Mouse (Mus musculus): Measurements from ENCODE around the gene Gnb1l.

Gnb1l gene

GRCm38 (mm10) chr16:18586906-18587546 lies 88.5 kb downstream of the Gnb1l start:
- peak; percentile 52 for DNase-seq (ENCODE audit: low spot score)

DNA sequence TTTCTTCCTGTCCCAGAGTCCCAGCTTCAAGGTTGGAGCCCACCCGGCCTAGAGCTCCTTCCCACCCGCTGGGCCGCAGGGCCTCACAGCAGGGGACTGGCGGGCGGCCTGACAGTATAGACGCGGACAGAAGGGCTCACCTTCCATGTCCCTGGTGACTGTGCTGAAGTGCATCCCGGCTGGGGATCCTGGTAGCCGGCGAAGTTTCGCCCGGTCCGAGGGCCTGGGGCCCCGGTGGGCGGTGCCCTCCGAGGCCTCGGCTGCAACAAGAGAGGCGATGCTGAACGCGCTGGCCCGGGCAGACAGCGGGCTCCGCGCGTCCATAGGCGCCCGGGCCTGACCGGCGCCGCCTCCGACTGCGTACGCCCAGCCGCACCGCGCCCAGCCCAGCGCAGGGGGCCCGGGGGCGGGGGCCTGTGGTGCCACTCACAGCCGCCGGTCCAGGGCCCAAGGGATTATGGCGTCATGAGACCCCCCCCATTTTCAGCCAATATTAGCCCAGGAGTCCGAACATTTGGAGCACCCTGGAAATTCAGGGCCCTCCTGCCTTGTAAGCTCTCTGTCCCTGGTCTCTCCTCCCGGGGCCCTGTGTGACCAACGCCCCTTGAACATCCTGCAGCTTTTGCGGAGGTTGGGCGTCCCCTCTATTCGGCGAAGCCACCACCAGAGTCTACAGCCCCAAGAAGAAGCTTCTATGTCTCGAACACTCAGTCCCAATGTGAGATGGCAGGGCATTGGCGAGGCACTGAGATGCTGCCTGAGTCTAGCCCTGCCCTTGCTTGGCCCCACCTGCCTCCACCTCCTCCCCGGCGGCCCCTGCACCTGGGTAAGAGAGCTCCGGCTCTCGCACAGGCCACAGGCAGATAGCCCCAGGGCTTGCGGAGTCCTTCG lies 89.6 kb downstream of the Gnb1l start:
- DNase-seq (ENCODE audit: low spot score): peak; percentile 62

- DNase-seq (ENCODE audit: low spot score): peak; percentile 18
Observed at GRCm38 (mm10) chr16:18588738-18589055, 90.2 kb downstream of the Gnb1l start.

DNA sequence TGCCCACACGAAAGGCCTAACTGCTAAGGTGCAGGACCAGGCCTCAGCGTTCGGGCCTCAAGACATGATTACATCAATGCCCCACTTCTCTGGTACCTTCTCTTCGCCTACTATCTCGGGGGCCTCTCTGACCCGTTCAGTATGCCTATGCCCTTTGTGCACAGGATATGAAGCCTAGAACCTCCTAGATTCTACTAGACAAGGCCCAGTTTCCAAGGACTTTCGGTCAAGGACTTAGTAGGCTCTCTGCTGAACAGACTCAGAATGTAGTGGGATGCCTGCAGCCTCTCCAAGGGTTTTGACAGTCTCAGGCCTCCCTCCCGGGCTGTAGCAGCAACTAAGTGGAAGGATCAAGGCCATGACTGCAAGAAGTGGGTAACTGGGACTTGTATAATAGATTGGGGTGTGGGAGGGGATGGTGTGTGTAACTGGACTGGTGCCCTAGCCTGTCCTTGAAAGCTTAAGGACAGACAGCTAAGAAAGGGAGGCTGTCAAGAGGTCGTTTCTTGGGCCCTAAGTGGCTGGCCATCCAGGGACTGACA lies 90.6 kb downstream of the Gnb1l start:
- peak; percentile 24 for DNase-seq (ENCODE audit: low spot score)

DNA sequence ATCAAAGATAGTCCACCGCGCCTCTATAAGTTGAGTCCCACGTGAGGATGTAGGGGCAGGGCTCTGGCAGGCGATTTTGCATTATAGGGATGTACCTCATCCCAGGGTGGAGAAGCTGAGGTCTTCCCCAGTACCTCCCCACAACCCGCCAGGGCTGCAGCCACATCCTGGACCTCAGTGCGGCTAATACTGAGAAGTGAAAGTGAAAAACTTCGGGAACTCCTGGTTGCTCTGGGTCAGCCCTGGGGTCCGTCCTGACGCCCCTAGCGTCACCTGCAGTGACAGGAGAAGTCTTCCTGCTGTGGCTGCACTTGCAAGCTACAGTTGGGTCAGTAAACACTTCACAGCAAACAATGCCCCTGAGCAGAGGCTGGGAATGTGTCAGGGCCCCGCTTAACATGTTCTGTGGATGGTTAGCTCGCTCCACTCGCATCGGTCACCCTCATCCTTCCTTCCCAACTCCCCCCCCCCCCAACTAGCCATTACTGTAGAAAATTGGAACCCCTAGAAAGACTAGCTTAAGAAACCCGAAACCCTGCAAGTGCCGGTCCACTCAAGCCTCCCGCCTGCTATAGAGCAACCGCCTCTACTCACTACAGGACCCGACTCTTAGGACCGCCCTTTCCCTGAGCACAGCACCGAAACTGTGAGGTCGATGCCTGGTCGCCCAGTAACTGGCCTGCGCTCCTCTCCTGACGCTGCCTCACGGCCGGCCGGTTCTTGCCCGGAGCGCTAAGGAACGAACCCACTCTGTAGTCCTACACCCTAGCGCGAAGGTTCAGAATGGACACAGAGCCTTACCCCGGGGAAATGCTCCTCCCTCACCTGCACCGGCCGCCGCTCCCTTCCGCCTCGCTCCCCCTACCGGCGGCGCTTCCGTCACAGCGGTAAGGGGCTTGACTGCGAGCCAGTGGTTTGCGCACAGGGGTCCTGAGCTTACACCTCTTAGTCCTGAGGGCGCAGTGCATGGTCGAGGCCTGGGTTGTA lies 91.6 kb downstream of the Gnb1l start, which contains the start of gene Tbx1:
Gene Tbx1 (minus strand): TSS at position 868 of the 987 bp plus-strand sequence.
- no peak for DNase-seq (ENCODE audit: low spot score)

DNA sequence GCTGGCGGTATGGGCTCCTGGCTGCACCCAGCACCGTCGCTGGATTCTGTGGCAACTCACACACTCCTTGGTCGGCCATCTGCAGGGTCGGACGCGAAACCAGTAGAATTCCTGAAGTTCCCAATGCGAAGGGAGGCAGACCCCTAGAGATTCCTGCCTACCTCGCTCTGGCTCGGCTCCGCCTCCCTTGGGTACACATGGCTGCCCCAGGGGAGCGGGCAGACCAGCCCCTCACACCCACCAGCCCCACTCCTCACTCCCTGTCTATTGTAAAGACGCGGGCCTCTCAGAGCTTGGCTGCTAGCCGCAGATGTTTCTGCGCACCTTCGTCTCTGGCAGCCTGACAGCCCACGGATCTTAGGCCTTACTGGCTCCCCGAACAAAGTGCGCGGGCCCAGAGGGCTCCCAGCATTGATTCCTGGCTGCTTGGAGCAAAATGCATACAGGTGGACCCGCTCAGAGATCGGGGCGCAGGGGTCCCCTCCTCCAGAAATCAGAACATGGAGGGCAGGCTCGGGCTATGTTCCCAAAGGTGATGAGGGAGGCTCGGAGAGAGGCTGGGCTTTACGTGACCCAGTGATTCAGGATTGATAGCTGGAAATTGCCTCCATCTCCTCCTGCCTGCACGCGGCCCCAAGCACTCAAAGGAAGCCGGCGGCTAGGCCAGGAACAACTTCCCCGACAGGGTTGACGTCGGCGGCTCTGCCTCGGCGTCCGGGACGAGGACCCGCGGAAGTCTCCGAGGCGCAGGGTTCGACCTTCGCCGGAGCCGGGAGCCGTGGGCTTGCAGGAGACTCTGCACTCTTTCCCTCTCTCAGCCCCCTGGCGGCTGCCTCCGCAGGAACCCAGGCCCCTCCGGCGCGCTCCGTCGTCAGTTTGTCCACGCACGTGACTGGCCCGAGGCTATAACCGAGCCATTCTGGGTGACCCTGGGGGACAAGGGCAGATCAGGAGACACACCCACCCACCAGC lies 92.8 kb downstream of the Gnb1l start:
- no peak for DNase-seq (ENCODE audit: low spot score)

GRCm38 (mm10) chr16:18593930-18594329 lies 95.4 kb downstream of the Gnb1l start:
- DNase-seq (ENCODE audit: low spot score): no peak

DNA sequence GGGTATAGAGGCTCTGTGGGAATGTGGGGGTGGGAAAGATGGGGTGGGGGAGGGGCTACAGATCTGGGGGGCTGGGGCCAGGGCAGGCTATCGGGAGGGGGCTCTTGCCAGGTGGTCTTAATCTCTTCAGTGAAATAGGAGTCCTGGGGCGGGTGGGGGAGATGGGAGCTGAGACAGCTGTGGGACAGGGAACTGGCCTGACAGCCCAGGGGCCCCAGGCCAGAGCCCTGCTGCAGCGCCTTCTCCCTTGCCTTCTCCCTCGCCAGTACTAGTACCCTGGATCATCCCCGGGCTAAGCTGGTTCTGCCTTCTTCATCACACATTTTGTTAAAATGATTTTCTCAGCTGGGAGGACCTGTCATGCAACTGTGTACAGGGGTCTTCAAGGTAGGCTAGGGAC lies 97.7 kb downstream of the Gnb1l start:
- DNase-seq (ENCODE audit: low spot score): no peak

DNA sequence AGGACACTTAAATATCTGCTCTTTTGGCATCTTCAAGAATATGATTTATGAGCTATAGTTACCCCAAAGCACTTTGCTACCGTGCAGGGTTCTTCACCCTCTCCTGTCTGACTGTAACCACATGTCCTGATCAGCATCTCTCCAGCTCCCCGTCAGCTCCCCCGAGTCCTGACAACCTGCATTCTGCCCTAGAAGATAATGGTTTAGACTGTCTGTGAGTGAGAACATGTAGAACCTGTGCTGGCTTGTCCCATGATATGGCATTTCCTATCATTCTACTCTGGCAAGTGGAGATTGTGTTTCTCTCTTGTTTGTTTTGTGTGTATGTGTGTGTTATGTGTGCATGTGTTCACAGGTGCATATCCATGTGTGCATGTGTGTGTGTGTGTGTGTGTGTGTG lies 99.5 kb downstream of the Gnb1l start:
- no peak for DNase-seq (ENCODE audit: low spot score)

GRCm38 (mm10) chr16:18601447-18601846 lies 102.9 kb downstream of the Gnb1l start:
- DNase-seq (ENCODE audit: low spot score): no peak

DNA sequence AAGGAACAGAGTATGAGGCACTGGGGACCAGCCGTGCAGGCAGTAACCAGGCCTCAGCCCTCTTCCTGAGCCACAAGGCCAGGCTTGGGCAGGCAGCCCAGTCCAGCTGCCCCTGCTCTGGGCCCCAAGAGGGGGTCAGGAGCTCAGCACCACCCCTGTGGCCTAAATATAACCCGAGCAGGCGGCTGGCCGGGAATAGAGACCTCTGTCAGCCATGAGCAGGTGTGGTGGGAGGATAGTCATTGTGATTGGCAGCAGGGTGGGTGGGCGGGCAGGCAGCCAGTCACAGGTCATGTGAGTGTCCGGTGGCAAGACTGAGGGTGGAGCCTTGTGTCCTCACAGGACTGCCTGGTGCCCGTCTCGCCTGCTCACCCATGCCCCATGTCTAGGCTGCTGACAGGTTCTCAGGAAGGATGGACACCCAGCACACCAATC lies 105.8 kb downstream of the Gnb1l start:
- no peak for DNase-seq (ENCODE audit: low spot score)

GRCm38 (mm10) chr16:18605705-18606104 lies 107.2 kb downstream of the Gnb1l start:
- no peak for DNase-seq (ENCODE audit: low spot score)

GRCm38 (mm10) chr16:18608226-18608625 lies 109.7 kb downstream of the Gnb1l start:
- no peak for DNase-seq (ENCODE audit: low spot score)

- no peak for DNase-seq (ENCODE audit: low spot score)
Observed at GRCm38 (mm10) chr16:18609099-18609498, 110.6 kb downstream of the Gnb1l start.

DNA sequence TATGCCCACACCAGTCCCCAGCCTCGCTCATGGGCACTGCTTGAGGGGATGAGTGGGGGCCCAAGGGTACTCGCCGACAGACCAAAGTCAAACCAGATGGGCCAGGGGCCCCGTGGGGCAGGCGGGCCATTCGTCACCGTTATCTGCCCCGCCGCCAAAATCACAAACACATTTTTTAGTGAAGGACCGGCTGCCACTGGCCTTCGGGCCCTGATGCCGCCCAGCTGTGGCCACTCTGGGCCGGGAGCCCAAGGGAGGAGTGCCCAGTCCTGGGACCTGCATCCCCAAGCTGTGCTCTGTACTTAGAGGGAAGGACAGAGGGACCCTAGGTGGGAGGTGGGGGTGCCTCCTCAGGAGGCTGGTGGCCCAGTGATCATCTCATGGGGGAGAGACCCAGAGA lies 113.2 kb downstream of the Gnb1l start:
- no peak for DNase-seq (ENCODE audit: low spot score)

- no peak for DNase-seq (ENCODE audit: low spot score)
Observed at GRCm38 (mm10) chr16:18613301-18613700, 114.8 kb downstream of the Gnb1l start.
